Mouse (Mus musculus) retina, embryonic 14.5 days (tissue): Measurements from ENCODE around the gene Zfp575.
A peak's percentile ranks its signal among the peaks of the same experiment; 100 is the strongest.

Source experiments
- DNase-seq: peaks from one replicate; pipeline ENCODE4 v3.0.0-alpha.2; 2015; ENCODE audit warnings: low spot score

Zfp575 gene

DNA sequence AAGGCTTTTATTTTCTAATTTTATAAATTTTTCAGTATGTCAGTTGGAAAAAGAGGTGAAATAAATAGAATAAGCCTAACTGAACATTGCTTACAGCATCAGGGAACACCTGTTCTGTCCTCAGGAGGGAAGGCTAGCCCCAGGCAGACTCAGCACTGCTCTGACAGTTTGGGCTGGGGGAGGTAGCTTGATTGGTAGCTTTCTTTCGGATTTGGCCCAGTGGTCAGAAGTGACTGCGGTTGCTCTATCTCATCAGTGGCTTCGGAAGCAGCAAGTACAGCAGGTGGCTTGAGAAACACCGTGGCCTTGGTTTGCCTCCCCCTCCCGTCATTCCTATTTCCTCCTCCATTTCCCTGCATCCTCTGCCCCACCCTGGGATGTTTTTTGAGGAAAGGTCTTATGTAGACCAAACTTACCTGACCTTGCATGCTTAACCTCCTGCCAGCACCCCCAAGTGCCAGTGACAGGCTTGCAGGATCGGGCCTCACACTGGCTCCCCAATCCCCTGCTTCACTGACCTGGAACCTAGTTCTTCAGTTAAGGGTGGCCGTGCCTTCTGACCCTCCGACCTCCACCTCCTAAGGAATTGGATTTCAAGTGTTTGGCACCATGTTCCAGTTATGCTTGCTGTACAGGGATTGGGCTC lies 24.1 kb downstream of the Zfp575 start:
- no peak for DNase-seq

DNA sequence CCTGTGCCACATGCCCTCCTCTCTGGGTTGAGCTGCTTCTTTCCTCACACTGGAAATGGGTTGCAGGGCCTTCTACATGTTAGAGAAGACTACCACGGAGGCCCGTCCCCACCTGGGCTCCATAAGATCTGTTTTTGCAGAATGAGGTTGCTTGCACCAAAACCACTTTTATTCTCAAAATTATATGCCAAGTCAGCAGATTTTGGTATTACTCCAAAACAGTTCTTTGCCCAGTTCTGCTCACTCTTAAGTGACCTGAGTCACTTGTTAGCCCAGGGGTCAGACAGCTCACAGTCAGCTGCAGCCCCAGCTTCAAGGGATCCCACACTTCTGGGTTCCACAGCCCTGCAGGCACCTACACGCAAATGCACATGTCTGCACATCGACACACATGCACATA lies 26.0 kb downstream of the Zfp575 start:
- DNase-seq: no peak

DNA sequence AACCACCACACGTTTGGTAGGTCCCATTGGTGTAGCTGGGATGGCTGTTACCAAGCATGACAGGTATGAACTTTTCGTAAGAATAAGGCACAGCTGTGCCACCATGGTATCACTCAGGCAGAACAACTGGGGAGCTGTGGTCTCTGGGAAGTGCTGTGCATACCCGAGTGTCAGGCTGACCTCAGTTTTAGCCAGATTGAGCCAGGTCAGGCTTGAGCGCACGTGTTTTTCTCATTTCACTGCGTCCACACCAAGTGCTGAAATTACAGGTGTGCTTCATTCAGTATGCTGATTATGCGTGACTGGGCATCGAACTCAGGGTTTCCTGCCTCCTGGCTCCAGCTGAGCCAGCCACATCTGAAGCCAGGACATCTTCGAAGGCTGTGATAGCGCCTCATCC lies 31.7 kb downstream of the Zfp575 start:
- DNase-seq: no peak

DNA sequence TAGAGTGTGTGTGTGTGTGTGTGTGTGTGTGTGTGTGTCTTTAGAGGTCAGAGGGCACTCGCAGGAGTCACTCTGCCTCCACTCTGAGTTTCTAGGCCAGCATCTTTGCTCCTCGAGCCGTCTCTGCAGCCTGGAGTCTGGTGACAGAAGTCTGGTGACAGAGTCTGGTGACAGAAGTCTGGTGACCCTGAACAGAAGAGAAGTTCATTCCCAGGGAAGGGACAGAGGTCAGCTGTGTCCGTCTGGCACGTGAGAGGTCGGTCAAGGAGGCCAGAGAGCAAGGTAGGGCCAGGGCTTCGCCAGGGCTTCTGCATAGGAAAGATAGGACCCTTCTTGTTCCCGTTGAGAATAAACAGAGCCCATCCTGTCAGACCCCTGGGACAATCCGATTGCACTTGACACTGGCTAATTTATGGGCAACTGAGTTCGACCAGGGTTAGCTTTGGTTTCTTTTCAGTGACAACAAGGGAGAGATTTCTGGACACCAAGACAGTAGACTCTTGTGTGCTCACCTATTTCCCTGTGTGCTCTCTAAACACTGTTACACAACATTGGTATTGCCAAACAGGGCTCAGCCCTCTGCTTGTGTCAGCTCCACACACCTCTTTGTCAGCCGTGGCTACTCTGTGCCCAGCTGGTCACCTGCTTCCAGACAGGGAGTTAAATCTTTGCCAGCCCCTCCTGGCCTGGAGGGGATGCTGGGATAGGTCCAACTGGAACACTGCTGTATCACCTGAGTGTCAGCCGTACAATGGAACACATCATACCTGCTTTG lies 35.3 kb downstream of the Zfp575 start:
- no peak for DNase-seq

DNA sequence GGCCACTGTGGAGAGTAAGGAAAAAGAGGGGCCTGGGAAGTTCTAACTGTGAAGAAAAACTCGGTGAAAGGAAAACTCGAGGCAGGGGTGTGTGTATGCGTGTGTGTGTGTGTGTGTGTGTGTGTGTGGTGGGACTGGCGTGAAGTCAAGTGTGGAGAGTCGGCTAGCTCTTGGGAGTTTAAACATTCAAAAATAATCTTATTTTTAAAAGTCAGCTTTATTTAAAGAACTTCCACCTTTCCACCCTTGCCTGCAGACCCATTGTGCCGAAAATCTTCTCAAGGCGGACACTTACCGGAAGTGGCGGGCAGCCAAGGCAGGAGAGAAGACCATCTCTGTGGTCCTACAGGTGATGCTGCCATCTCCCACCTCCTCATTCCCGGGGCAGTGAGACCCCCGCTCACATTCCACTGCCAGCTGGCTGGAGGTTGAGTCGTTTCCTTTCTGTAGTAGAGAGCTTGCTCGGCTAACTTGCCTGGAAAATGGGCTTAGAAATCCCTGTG lies 39.9 kb downstream of the Zfp575 start:
- DNase-seq: no peak

DNA sequence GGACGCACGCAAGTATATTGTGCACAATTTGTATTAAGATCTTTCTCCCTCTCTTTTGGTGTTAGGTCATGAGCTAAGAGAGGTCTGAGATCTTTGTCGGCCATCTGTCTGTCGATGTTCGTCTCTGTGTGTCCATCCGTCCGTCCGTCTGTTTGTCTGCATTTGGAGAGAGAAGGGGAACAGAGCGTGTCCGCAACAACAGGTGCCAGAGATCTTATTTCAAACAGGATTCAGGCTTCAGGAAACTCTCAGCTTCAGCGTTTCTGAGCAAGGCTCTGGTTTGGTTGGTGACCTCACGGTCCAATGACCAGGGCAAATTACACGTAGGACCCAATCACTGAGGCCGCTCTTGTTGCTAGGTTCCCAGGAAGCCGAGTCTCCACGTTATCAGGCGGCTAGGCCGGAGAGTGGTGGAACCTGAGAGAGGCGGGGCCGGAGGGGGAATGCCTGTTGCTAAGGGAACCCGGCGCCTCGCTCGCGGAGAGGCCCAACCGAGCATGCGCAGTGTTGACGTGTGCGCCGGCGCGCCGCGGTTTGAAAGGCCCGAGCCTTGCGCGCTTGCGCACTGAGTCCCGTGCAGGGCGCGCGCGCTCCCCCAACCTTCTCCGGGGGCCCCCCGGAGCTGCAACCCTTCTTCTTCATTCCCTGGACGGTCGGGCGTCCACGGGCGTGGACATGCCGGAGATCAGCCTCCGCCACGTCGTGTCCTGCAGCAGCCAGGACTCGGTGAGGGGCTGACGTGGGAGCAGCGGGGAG lies 40.6 kb downstream of the Zfp575 start:
- peak; percentile 99 for DNase-seq

DNA sequence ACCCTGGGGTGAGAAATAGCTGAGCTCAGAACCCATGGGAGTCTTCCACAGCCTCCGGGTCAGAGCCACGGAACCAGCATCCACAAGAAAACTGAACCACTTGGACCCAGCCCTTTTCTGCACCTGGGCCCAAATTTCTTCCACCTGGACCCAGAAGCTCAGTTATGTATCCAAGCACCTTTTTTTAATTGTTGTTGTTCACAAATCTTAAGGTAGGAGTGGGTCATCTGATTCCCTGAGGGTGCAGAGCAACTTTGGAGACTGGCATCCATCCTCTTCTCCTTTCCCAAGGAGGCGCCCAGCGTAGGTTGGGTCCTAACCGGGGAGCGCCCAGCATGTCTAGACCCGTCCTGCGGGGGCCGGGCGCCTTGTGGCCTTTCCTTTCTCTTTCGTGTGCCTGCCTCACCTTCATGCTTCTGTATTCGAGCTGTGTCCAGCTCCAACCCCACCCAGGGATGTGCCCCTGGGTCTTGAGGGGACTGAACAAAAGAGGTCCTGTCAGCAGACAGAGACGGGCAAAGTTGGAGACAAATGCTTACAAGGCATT lies 41.3 kb downstream of the Zfp575 start, which contains the start of the genes Pinlyp and Xrcc1:
Gene Pinlyp, minus strand, starts transcription at position 51 of the 547 bp plus-strand sequence.
Gene Xrcc1, plus strand, starts transcription at position 222 of the 547 bp plus-strand sequence.
- no peak for DNase-seq

DNA sequence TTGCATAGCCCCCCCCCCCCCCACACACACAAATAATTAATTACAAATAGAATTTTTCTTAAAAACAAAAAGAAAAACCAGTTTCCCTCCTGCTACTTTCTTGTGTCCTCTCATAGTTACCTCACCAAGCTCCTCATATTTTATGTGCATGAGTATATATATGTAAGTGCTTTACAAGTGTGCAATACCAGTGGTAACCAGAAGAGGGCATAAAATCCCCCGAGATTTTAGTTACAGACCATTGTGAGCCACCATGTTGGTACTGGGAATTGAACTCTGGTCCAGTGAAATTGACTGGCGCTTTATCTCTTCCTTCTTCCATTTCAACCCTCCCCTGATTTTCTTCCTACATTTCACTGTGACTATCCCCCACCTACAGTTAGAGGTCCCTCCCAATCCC lies 42.9 kb downstream of the Zfp575 start:
- DNase-seq: peak; percentile 43

DNA sequence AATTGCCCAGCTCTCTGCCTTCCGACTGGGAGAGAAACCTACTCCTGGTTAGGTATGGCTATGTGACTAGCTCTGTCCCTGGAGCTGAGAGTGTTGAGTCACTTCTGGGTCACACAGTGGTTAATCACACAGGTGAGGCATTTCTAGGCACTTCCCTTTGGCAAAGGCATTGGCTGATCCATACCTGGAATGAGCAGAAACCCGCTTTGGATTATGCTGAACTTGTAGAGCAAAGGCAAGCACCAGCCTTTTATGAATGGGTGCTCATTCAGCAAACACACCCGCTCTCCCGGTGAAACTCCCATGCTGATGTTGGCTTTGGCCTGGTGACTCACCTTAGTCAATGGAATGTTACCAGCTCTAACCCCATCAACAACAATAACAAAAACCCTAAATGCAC lies 47.8 kb downstream of the Zfp575 start:
- no peak for DNase-seq

DNA sequence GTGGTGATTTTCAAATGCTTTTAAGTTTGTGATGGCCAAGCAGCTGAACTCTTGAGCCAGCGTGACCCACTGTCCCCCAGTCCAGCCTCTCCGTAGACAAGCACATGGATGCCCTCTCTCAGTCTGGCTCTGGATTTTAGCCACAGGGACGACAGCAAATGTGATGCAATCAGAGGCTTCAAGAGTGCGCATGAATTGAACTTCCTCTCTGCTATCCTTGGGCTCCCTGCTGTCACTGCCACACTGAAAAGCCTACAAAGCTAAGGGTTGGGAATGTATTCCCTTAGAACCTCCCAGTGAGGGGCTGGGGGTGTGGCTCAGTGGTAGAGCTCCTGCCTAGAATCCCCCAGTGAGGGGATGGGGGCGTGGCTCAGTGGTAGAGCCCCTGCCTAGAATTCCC lies 48.7 kb downstream of the Zfp575 start:
- no peak for DNase-seq

DNA sequence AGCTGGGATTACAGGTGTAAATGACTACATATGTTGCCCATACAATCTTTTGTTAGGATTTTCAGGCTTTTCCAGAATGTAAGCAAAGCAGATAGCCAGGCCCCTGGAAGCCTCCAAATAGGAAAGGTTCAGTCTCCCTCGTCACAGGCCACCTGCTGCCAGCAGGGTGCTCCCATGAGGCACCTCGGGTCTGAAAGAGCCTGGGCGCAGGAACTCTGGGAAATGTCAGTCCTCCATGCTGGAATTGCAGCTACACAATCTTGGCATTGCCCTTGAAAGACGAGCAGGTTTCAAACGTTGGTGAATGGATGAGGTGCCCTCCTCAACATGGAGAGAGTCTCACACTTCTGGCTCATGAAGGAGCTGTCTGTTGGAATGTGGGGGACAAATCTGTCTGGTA lies 49.3 kb downstream of the Zfp575 start:
- DNase-seq: no peak

DNA sequence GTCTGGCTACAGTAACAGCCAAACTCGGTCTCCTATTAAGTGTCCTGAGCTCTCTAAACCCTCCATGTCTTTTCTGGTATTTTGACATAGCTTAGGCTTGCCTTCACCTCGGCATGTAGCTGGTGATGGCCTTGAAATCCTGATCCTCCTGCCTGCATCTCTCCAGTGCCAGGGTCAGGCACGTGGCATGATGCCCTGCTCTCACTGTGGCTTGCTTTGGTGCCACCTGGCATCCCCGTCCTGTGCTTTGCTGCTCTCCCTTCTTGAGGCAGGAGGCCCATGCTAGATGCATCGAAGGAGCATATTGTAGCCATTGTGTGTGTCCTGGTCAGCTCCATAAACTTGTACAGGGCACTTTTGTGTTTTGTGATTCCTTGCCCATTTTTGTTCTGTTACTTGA lies 49.9 kb downstream of the Zfp575 start:
- no peak for DNase-seq

DNA sequence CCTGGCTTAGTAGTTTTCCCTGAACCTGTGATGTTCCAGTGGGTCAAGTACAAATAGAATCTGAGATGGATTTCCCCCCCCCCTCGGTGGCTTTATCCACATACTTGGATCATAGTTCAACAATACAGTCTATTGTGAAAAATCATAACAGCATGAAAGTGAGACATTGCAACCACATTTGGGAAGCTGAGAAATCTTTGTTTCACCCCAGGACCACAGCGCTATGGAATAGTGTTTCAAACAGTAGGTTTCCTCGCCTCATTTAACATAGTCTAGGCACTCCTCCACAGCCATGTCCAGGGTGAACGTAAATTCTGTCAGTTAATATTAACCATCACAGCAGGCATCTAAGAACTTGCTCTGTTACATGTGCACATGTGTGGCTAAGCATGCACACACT lies 50.4 kb downstream of the Zfp575 start:
- no peak for DNase-seq

DNA sequence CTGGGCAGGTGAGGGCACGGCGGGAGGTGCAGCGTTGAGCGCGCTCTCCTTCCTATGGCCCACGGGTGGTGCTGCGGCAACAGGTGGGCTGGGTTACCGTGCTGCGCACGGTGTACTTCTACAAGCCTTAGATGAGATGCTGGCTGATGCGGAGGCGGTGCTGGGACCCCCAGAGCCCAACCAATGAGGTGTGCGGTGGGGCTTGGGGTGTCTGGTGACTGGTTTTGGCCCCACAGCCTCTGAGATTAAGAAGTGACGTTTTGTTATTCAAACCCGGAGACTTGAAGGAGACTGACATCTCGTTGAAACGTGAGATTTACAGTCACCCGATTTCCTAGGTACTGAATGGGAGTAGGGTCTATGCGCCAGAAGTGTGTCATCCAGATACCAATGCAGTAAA lies 53.1 kb downstream of the Zfp575 start:
- no peak for DNase-seq
